Mouse (Mus musculus) 416B (cell line): ENCODE measurements around the gene Atl3.

Experiments used
- DNase-seq: peaks from one replicate; pipeline ENCODE4 v3.0.0; 2011; ENCODE audit warnings: low read depth

Atl3 gene

DNA sequence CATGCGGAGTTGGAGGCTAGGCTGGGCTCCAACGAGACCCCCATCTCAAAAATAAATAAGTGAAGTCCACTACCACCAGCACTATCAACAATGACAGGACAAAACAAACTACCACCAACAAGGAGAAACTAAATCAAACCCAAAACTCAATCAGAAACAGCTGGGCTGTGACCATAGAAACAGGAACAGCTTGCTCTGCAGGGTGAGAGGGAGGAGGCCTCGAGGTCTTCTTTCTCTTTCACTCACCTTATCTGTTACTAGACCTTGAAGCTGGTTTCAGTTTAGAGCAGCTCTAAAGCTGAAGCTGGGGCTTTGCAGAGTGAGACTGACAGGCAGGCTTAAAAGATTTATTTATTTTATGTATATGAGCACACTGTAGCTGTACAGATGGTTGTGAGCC, 67.6 kb downstream of the Atl3 start:
- DNase-seq, result no peak

DNA sequence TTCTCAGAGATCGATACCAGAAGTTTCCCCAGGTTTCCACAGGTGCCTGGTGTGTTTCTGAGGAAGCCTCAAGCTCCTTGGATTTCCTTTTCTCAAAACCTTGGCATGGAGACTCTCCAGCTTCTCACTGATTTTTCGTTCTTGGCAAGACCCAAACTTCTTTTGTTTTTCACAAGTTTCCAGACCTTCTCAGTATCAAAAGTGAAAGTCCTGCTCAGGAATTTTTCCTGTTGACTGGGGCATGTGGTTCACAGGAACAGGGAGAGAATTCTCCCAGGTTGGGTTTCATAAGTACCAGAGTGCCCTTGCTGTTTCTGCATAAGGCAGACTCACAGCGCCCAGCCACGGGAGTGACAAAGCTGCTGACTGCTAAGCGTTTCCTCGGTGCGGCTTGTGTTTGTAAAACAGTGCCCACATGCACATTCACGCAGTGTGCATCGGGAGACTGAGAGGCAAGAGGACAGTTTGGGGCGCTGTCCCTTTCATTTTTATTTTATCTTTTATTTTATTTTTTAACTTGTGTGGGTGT, 68.8 kb downstream of the Atl3 start:
- no peak for DNase-seq

DNA sequence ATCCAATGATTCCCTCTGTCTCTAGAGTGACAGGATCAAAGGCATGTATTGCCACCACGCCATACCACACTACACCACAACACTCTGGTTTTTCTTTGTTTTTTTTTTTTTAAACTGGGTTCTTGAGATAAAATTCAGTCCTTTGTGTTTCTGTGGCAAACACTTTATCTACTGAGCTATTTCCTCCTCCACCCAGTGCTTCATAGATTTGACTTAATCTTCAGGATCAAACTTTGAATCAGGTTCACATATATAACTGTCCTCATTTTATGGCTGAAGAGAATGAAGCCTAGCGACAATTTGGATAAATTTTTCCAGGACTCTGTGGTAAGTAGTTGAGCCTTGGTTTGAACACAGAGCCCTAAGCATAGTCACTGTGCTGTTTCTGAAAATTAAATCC, 69.8 kb downstream of the Atl3 start:
- DNase-seq, result no peak

DNA sequence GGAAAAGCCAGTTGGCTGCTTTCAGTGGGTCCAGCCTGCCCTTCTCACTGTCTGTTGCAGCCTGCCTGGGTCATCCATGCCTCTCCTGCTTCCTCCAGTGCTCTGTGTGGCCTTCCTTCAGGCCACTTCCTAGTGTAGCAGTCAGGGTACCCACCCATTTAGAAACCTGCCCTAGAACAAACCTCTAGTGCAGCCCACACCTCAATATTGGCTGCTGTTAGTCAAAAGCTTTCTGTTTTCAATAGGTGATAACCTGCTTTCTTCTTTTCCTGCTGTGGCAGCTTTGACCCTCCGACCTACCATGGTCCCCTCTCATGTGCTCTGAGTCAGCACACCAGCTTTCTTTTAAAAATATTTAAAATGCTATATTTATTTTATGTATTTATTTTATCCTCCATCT, 70.6 kb downstream of the Atl3 start:
- DNase-seq, result no peak

DNA sequence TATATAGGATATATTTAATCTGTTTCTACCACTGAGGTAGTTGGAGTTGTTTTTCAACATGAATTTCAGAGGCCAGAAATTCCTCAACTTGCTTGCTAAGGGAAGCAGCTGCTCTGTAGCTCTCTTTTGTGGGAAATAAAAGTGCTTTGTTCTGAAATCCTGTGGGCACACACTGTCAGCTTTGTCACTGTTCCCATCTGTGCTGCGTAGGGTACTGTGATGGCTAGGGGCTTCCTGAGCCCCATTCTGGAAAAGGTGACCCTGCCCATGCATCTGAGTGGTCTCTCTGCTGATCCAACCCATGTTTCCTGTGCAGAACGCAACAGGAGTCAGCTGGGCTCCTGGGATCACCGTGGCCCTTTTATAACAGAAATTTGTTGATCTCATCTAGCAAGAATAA, 73.0 kb downstream of the Atl3 start:
- DNase-seq, result no peak

DNA sequence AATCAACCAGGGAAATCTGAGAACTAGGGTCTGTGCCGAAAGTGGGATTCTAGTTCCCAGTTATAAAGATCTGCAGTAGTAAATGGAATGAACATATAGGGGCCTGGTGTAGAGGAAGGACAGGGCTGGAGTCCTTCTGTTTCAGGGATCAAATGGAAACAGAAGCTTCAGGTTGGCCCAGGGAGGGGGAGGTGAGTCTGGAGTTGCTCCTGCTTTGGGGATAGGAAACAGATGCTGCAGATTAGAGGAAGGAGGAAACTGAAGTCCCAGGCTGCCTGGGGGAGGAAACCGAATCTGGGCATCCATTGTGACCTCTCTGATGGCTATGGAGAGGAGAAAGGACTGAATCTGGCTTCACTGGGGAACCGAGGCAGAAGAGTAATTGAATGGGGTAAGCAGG, 74.5 kb downstream of the Atl3 start:
- DNase-seq, result peak; percentile 29

DNA sequence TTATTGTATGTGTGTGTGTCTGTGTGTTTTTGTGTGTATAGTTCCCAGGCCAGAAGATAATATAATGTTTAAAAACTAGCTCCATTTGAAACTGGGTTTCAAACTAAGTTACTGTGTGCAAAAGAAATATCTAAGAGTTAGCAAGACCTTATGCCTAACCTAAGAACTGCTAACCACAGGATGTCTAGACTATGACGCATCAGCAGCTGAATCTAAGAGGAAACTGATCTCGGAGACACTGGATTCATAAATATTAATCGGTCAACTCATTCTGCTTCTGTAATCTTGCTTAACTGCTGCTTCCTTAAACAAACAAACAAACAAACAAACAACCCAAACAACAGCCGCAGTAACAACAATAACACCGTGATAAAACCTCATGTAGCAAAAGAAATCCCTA, 75.8 kb downstream of the Atl3 start:
- peak; percentile 78 for DNase-seq

DNA sequence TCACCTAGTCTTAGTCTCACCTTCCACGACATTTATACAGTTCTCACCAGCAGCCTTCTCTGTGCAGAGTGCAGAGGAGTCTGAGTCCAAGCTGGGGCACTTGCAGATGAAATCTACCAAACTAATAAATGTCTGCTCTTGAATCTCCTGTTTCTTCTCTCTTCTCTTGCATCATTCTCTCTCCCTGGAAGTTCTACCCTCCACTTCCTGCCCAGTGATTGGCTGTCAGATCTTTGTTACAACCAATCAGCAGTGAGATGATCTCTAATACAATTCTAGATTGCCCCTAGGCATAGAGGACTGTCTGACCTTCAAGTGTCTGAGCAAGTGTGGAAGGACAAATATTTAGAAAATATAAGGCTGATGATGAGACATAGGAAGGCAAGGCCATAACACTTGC, 82.3 kb downstream of the Atl3 start:
- DNase-seq, result no peak

DNA sequence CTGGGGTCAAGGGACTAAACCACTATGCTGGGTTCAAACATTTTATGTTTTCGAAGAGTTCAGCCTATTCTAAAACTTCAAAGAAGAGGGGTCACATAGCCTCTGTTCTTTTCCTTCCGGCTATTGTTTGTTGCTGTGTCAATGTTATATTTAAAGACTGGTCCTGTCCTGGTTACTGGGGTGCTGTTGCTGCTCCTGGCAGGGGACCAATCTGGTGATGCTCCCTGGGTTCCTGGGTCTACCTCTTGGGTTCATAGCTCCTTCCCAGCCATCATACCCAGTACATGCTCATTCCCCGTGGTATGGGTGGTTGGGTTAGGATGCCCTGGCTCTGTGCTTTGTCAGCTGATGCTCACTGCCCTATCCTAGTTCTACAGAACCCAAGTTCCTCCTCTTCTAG, 83.9 kb downstream of the Atl3 start:
- no peak for DNase-seq

DNA sequence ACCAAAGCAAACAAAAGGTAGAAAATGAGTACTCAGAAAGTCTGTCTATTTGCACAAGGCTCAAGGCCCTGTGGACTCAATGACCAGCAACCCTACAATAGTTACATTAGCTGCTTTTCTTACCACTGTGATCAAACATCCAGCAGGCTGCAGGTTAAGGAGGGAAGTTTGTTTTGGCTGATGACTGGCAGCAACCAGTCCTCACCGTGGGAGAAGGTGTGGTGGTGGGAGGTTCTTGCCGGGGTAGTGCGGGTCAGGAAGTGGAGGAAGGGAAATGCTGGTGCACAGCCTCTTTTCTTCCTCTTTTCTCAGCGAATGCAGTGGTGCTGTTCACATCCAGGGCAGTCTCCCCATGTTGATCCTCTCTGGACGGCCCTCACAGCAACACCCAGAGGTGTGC, 87.2 kb downstream of the Atl3 start:
- peak; percentile 58 for DNase-seq

DNA sequence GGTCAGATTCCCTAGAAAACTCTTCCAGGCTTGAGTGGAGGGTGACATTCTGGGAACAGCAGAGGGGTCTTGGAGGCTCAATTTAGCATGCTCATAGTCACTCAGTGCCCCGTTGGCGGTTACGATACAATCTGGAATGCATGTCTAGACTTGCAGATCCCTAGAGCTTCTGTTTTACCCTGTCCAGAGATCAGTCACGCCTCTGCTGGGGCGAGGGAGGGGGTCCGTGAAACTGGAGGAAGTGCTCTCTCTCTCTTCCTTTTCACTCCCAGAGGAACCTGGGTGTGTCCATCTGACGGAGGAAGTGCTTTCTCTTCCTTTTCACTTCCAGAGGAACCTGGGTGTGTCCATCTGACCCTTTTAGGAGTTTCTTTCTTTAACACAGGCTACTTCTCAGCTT, 89.3 kb downstream of the Atl3 start:
- DNase-seq, result no peak

DNA sequence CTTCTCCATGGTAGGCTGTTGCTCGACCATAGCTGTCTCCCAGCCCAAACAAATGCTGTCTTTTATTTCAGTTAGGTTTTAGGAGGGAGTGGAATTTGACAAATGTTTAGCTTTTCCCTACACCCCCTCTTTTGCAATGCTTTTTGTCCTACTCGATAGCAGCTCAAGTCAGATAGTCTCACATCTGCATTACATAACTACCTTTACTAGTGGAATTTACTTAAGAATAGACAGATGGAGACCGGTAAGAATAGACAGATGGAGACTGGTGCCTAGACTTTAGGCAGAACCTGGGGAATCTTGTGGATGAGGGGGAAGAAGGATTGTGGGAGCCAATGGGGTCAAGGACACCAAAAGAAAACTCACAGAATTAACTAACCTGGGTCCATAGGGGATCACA, 89.8 kb downstream of the Atl3 start:
- DNase-seq, result no peak

DNA sequence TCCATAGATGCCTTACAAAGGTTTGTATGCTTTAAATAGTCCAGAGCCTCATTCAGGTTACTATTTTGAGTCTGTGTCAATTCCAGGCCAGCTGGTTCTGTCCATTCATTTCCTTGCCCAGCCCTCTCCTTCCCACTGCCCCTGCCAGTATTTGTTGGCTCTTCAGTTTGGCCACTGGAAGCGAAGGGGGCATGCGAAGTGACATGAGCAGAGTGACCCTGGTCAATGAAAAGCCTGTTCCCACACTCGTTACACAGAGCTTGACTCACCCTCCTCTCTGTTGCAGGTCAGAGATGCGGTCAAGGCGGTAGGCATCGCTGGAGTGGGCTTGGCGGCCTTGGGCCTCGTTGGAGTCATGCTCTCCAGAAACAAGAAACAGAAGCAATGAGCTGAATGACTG, 91.4 kb downstream of the Atl3 start:
- no peak for DNase-seq

DNA sequence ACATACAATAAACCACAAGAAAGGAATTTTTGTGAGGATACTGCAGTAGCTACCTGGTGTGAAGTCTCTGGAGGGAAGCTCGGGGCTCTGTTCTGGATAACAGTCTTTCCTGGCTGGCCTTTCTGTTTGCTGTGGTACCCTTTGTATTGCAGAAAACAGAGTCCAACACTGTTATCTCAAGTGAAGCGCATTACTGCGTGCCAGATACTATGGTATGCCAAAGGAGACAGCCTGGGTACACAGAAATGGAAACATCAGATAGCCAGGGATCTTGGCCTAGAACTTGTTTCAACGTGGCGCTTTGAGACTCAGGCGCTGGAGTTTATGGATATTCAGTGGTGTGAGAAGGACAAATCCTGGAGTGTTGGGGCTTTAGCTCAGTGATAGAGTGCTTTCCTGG, 91.9 kb downstream of the Atl3 start:
- DNase-seq, result no peak
